12 mouse cellular contexts compared by ENCODE assay signal in the genomic region with DNA sequence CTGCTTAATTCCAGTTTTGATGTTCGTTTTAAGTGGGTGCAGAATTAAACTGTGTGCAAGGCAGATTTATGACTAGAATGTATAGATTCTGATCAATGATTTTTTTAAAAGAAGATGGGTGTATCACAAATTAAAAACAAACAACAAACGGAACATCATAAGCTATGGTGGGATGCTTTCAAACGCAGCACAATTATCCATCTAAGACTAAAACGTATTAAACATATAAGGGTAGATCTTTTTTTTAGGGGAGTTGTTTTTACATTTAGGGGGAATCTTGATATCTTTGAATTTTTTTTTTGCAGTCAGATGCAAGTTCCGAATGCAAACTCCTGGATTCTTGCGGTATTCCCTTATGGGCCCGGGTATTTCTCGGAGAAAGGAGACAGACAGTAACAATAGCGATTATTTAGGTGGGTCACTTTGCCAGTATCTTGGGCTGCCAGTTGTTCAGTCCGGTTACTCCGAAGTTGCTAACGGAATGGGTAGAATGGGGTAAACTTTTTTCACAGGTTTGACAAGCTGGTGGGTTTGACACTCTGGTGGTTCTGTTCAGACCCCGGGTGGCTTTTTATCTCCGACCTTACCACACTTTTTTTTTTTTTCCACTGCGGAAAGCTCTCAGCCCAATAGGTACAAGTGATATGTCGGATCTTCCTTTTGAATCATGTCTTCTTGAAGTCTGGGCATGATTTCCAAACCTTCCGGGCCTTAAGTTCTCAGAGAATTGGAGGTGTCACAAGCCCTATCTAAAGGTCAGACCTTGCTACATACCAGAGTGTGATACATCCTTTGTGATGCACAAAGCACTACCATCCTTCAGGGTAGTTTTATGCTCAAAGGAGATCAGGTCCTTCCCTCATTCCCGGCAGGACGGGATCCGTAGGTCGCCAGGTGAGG. TPM values are rescaled to one million over a fixed set of nuclear protein-coding genes. Genes with fewer than 3 reads are reported as not detected.
DNase-seq lines count a peak whose midpoint lies in the region; ATAC-seq and TF ChIP-seq lines count a peak whose summit lies in the region.
"Had no signal": no experiment of that assay in that cellular context is flagged by ENCODE, and none has a peak within 500 bp of the region (broad histone marks: within the 10 kb centered on the region; RNA-seq: fewer than 3 reads in every experiment).

No protein-coding gene starts in this region.

- under 1% methylated on average over 21 of the region's 21 CpGs for WGBS in midbrain, embryonic 10.5 days
- WGBS in midbrain, postnatal 0 days: 3% methylated on average over 21 of the region's 21 CpGs
- WGBS in limb, embryonic 10.5 days: 1% methylated on average over 21 of the region's 21 CpGs
- WGBS in hindbrain, embryonic 16.5 days: 2% methylated on average over 21 of the region's 21 CpGs
- 5% methylated on average over 21 of the region's 21 CpGs for WGBS in cerebellum, adult 2 months

- no peak for ATAC-seq in midbrain, postnatal 0 days (ENCODE audit: low FRiP score)
- no peak; the same call in 1 of the 2 replicates for ATAC-seq in hindbrain, embryonic 16.5 days

- peaks cover 49% of the 10 kb centered on the region for H3K4me1 ChIP-seq in midbrain, embryonic 10.5 days
- H3K4me1 ChIP-seq in midbrain, postnatal 0 days (ENCODE audit: insufficient read depth, low read length): no peaks in the 10 kb centered on the region
- peaks cover 26% of the 10 kb centered on the region for H3K4me1 ChIP-seq in limb, embryonic 10.5 days
- peaks cover under 1% of the 10 kb centered on the region for H3K4me1 ChIP-seq in hindbrain, embryonic 16.5 days (ENCODE audit: control insufficient read depth, insufficient read depth, low read depth, low read length)
- no peaks in the 10 kb centered on the region for H3K4me1 ChIP-seq in cerebellum, adult 2 months (ENCODE audit: control insufficient read depth, insufficient read depth, low read length)

- H3K4me3 ChIP-seq in midbrain, embryonic 10.5 days: peak overlapping the region; percentile 59
- no peak overlapping the region for H3K4me3 ChIP-seq in midbrain, postnatal 0 days (ENCODE audit: low read depth, low read length)
- peak overlapping the region; percentile 34; the same call in 1 of the 2 replicates for H3K4me3 ChIP-seq in limb, embryonic 10.5 days
- no peak overlapping the region for H3K4me3 ChIP-seq in hindbrain, embryonic 16.5 days (ENCODE audit: low read length)
- H3K4me3 ChIP-seq in cerebellum, adult 2 months (replicated peaks; ENCODE audit: insufficient read depth, low read depth, low read length): no peak overlapping the region

- H3K9ac ChIP-seq in midbrain, postnatal 0 days (replicated peaks; ENCODE audit: low read length, poor library complexity, severe bottlenecking): no peak overlapping the region
- H3K9ac ChIP-seq in hindbrain, embryonic 16.5 days (ENCODE audit: low read depth, low read length): no peak overlapping the region
- H3K9ac ChIP-seq: lung, embryonic 15.5 days had no signal

- H3K27me3 ChIP-seq in midbrain, embryonic 10.5 days (ENCODE audit: low read depth, poor library complexity, severe bottlenecking): peaks cover 100% of the 10 kb centered on the region
- H3K27me3 ChIP-seq in midbrain, postnatal 0 days (ENCODE audit: insufficient read depth, low read length): peaks cover 70% of the 10 kb centered on the region
- H3K27me3 ChIP-seq in limb, embryonic 10.5 days (ENCODE audit: low read depth, poor library complexity, severe bottlenecking): peaks cover 100% of the 10 kb centered on the region
- H3K27me3 ChIP-seq in hindbrain, embryonic 16.5 days (replicated peaks; ENCODE audit: control insufficient read depth, insufficient read depth, low read length): peaks cover 46% of the 10 kb centered on the region
- H3K27me3 ChIP-seq in cerebellum, adult 2 months (ENCODE audit: control insufficient read depth, insufficient read depth, low read length): peaks cover 33% of the 10 kb centered on the region; the same call in 1 of the 2 replicates

- H3K27ac ChIP-seq in midbrain, embryonic 10.5 days (replicated peaks): peak overlapping the region; percentile 76
- no peak overlapping the region for H3K27ac ChIP-seq in midbrain, postnatal 0 days (ENCODE audit: low read depth, low read length)
- no peak overlapping the region for H3K27ac ChIP-seq in limb, embryonic 10.5 days
- no peak overlapping the region for H3K27ac ChIP-seq in hindbrain, embryonic 16.5 days (ENCODE audit: low read depth, low read length)
- no peak overlapping the region for H3K27ac ChIP-seq in cerebellum, adult 2 months (ENCODE audit: insufficient read depth, low read length)
- H3K27ac ChIP-seq: lung, embryonic 15.5 days had no signal

- H3K4me2 ChIP-seq in midbrain, postnatal 0 days (ENCODE audit: low read depth, low read length, poor library complexity, severe bottlenecking): no peak overlapping the region
- no peak overlapping the region for H3K4me2 ChIP-seq in hindbrain, embryonic 16.5 days (ENCODE audit: low read length)
- H3K4me2 ChIP-seq: lung, embryonic 15.5 days had no signal

- TF ChIP-seq CTCF in midbrain, postnatal 0 days (IDR thresholded peaks at IDR 0.05): no peak
- TF ChIP-seq CTCF in cerebellum, adult 2 months (IDR thresholded peaks at IDR 0.05; ENCODE audit: borderline replicate concordance, insufficient read depth, low read depth, low read length): no peak

- no peaks in the 10 kb centered on the region for H3K9me3 ChIP-seq in midbrain, embryonic 10.5 days (replicated peaks)
- H3K9me3 ChIP-seq in midbrain, postnatal 0 days (ENCODE audit: low read length): no peaks in the 10 kb centered on the region
- no peaks in the 10 kb centered on the region for H3K9me3 ChIP-seq in limb, embryonic 10.5 days (replicated peaks)
- H3K9me3 ChIP-seq in hindbrain, embryonic 16.5 days (ENCODE audit: control insufficient read depth, low read length): no peaks in the 10 kb centered on the region; the same call in 1 of the 2 replicates
- H3K9me3 ChIP-seq: lung, embryonic 15.5 days had no signal

- H3K36me3 ChIP-seq in midbrain, embryonic 10.5 days: no peaks in the 10 kb centered on the region
- H3K36me3 ChIP-seq in midbrain, postnatal 0 days (ENCODE audit: insufficient read depth, low read length): no peaks in the 10 kb centered on the region
- no peaks in the 10 kb centered on the region for H3K36me3 ChIP-seq in limb, embryonic 10.5 days
- no peaks in the 10 kb centered on the region for H3K36me3 ChIP-seq in hindbrain, embryonic 16.5 days (ENCODE audit: control insufficient read depth, insufficient read depth, low read length)
- H3K36me3 ChIP-seq: lung, embryonic 15.5 days had no signal

- DNase-seq in embryo, embryonic 10.5 days (ENCODE audit: low spot score): peak; percentile 63
- DNase-seq in embryo, embryonic 10 days (ENCODE audit: low spot score): no peak
- DNase-seq in midbrain, embryonic 10.5 days (ENCODE audit: low spot score): no peak
- no peak for DNase-seq in midbrain, postnatal 0 days (ENCODE audit: low spot score)
- peak; percentile 39 for DNase-seq in limb, embryonic 10.5 days (ENCODE audit: low spot score)
- DNase-seq in retina, postnatal 1 day: peak; percentile 38
- DNase-seq in cerebellum, adult 2 months: no peak
- DNase-seq: adrenal gland, adult 8-10 months; gastrocnemius, postnatal 36 days had no signal

- TF ChIP-seq POLR2A in cerebellum, adult 2 months (IDR thresholded peaks at IDR 0.05; ENCODE audit: borderline replicate concordance, insufficient read depth, low read length): no peak

RNA-seq across cellular contexts. Expression of gene Sim1, which starts 5.5 kb away (rescaled TPM):
- 6.5 and 10.5 TPM in 2 replicates for polyA plus RNA-seq in midbrain, embryonic 10.5 days (2016; fragmentation: Nextera tagmentation; extraction: Ambion mirVana)
- total RNA-seq in midbrain, postnatal 0 days (2014; rRNA removed): 1.6 and 2.5 TPM in 2 replicates
- polyA plus RNA-seq in midbrain, postnatal 0 days (2015; fragmentation: Nextera tagmentation; extraction: Ambion mirVana): 0.96 and 2.1 TPM in 2 replicates
- polyA plus RNA-seq in limb, embryonic 10.5 days (2016; fragmentation: Nextera tagmentation; extraction: Ambion mirVana): 0.65 and 0.74 TPM in 2 replicates
- polyA plus RNA-seq in hindbrain, embryonic 16.5 days (2015; fragmentation: Nextera tagmentation; extraction: Ambion mirVana): 0.05 and 0.17 TPM in 2 replicates
- polyA plus RNA-seq in cerebellum, adult 2 months (2012; rRNA removed): not detected in 2 replicates
- total RNA-seq: adrenal gland, adult 8-10 months; heart, postnatal 10 days had no signal
- polyA plus RNA-seq: lung, embryonic 15.5 days had no signal

Comparison
In these comparisons a context has a peak if more than half of its experiments do, and no peak if none do; other contexts are left out.
1. DNase-seq: peak in embryo, embryonic 10.5 days (single experiment), limb, embryonic 10.5 days (single experiment) and retina, postnatal 1 day (single experiment); none in embryo, embryonic 10 days (single experiment), midbrain, embryonic 10.5 days (single experiment), midbrain, postnatal 0 days (single experiment) and cerebellum, adult 2 months (0 of 2).
2. H3K4me3 ChIP-seq: peak in midbrain, embryonic 10.5 days (single experiment) and limb, embryonic 10.5 days (single experiment); none in midbrain, postnatal 0 days (single experiment), hindbrain, embryonic 16.5 days (single experiment) and cerebellum, adult 2 months (single experiment).